Mouse (Mus musculus) limb, embryonic 15.5 days (tissue): ENCODE data around the gene Midn. TPM values are rescaled to one million over a fixed set of nuclear protein-coding genes. Genes with fewer than 3 reads are reported as not detected.

Experiments used
- ATAC-seq: fragments of 200-750 bp; cut with Nextera tagmentation; 2 replicates; pipeline ENCODE4 v1.8.0; 2017; ENCODE audit warnings: low read depth, moderate TSS enrichment; ENCODE audit not compliant: insufficient number of reproducible peaks, low FRiP score, low TSS enrichment
- H3K27ac ChIP-seq: fragments of 300-500 bp; sonication (generic); 2 replicates; pipeline ENCODE4 v1.5.1; 2015; ENCODE audit warnings: moderate library complexity, mild to moderate bottlenecking, inconsistent platforms
- H3K27me3 ChIP-seq: fragments of 300-500 bp; sonication (generic); 2 replicates; pipeline ENCODE4 v1.6.1; 2015; ENCODE audit warnings: inconsistent platforms
- H3K36me3 ChIP-seq: fragments of 300-500 bp; sonication (generic); 2 replicates; pipeline ENCODE4 v1.6.1; 2015; ENCODE audit warnings: inconsistent platforms
- H3K4me1 ChIP-seq: fragments of 300-500 bp; sonication (generic); 2 replicates; pipeline ENCODE4 v1.6.1; 2015; ENCODE audit warnings: inconsistent platforms
- H3K4me2 ChIP-seq: fragments of 300-500 bp; sonication (generic); 2 replicates; pipeline ENCODE4 v1.6.1; 2015; ENCODE audit warnings: mild to moderate bottlenecking, inconsistent platforms
- H3K4me3 ChIP-seq: fragments of 300-500 bp; sonication (generic); 2 replicates; pipeline ENCODE4 v1.5.1; 2015; ENCODE audit warnings: mild to moderate bottlenecking, inconsistent platforms
- H3K9ac ChIP-seq: fragments of 300-500 bp; sonication (generic); 2 replicates; pipeline ENCODE4 v1.6.1; 2015; ENCODE audit warnings: inconsistent platforms
- H3K9me3 ChIP-seq: fragments of 300-500 bp; sonication (generic); 2 replicates; pipeline ENCODE4 v1.6.1; 2016; ENCODE audit warnings: inconsistent platforms
- WGBS: fragments of 180-500 bp; shearing (Covaris S2); methylation state at CpG from one replicate; pipeline ENCODE4 v1.1.7; 2015; 5-methylcytosine and 5-hydroxymethylcytosine counted together
- polyA plus RNA-seq: library from polyadenylated mRNA; unstranded; fragments of >200 nt; fragmentation: Nextera tagmentation; extraction: Ambion mirVana; gene quantifications from 2 replicates; pipeline ENCODE4 v1.2.1, GENCODE M21; 2015

The Midn gene
- polyA plus RNA-seq, 1 experiment from 2014 or later = 13.4 TPM

DNA sequence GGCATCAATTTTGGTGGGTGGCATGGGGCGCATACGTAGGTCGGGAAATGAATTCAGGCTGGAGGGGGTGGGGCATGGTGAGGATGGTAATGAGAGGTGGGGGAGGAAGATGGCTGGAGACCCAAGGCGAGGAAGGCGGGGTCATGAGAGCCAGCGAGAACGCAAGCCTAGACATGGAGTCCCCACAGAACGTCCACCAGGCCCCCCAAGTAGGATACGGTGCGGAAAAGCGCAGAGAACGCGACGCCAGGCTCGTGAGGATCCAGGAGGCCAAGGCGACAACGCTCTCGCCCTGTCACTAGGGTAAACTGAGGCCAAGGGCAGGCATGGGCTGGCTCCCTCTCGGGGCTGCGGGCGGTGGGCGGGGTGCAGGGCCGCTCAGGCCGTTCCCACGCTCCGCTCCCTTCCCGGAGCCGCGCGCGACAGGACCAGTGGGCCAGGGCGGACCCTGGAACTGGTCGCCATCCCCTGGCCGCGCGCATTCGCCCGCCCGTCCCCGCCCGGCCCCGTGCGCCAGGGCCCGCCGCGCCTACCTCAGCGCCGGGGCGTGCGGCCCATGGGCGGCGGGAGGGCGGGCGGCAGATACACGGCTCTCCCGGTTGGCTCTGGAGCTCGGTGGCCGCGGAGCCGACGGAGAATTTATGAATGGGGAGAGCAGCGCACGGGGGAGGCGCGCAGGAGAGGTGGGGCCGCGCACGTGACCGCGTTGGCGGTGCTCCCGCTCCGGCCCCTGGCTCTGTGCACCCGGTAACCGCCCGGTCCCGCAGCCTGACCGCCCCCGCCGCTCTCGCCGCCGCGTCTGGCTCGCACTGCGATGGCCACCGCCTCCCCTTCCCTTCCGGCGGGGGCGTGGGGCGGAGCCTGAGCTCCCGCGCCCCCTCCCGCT lies 9.3 kb upstream of the Midn start, which contains the start of gene Atp5d:
Gene Atp5d (plus strand): TSS at position 80 of the 886 bp plus-strand sequence.
- WGBS = 1% methylated on average over 63 of the region's 94 CpGs
- ATAC-seq = no peak
- peak within 1 kb of the TSS; percentile 77 for H3K27ac ChIP-seq
- peak within 1 kb of the TSS; percentile 98 for H3K4me2 ChIP-seq
- peaks cover 20% of the 10 kb centered on the region for H3K27me3 ChIP-seq
- H3K9me3 ChIP-seq = no peaks in the 10 kb centered on the region
- peaks cover 58% of the 10 kb centered on the region for H3K4me1 ChIP-seq
- peaks cover 24% of the 10 kb centered on the region for H3K36me3 ChIP-seq
- peak within 1 kb of the TSS; percentile 64 for H3K4me3 ChIP-seq
- H3K9ac ChIP-seq = peak within 1 kb of the TSS; percentile 70

DNA sequence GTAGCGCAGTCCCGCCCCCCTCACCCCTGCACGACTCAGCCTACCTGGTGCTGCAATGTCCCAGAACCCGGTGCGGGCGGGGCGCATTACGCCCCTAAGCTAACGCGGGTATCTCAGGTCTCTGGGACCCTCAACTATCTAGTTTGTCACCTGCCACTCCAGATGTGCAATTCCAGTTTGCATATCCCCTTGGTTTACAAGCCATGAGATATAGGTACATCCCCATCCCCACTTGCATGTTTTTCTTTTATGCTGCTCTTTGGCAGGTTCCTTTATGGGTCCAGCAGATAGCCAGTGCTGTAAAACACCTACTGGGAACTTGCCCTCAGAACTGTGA lies 8.7 kb upstream of the Midn start:
- H3K27ac ChIP-seq = peak overlapping the region; percentile 77
- no peaks in the 10 kb centered on the region for H3K9me3 ChIP-seq
- H3K9ac ChIP-seq = peak overlapping the region; percentile 70
- peak overlapping the region; percentile 64 for H3K4me3 ChIP-seq
- no peak for ATAC-seq
- peaks cover 20% of the 10 kb centered on the region for H3K27me3 ChIP-seq
- peak overlapping the region; percentile 98 for H3K4me2 ChIP-seq
- 0% methylated on average over 8 of the region's 10 CpGs for WGBS
- H3K36me3 ChIP-seq = peaks cover 24% of the 10 kb centered on the region
- H3K4me1 ChIP-seq = peaks cover 58% of the 10 kb centered on the region

- no peak overlapping the region for H3K4me2 ChIP-seq
- H3K27ac ChIP-seq = 0 out of 2 replicates have a peak overlapping the region, but pooled peaks have one; percentile 77
- H3K4me1 ChIP-seq = peaks cover 63% of the 10 kb centered on the region
- no peak overlapping the region for H3K4me3 ChIP-seq
- WGBS = 73% methylated on average over 11 of the region's 11 CpGs
- H3K9me3 ChIP-seq = no peaks in the 10 kb centered on the region
- peaks cover 17% of the 10 kb centered on the region for H3K27me3 ChIP-seq
- no peak for ATAC-seq
- peaks cover 24% of the 10 kb centered on the region for H3K36me3 ChIP-seq
- no peak overlapping the region for H3K9ac ChIP-seq
Observed at GRCm38 (mm10) chr10:80139975-80140665, 8.0 kb upstream of the Midn start.

- H3K4me2 ChIP-seq = peak within 1 kb of the TSS; percentile 61
- peaks cover 68% of the 10 kb centered on the region for H3K4me1 ChIP-seq
- no peak for ATAC-seq
- 76% methylated on average over 10 of the region's 10 CpGs for WGBS
- peak within 1 kb of the TSS; percentile 82 for H3K4me3 ChIP-seq
- H3K9me3 ChIP-seq = no peaks in the 10 kb centered on the region
- H3K27ac ChIP-seq = peak within 1 kb of the TSS; percentile 87
- H3K9ac ChIP-seq = no peak within 1 kb of the TSS; the same call in 1 of the 2 replicates
- peaks cover 24% of the 10 kb centered on the region for H3K36me3 ChIP-seq
- H3K27me3 ChIP-seq = peaks cover 14% of the 10 kb centered on the region
Observed at GRCm38 (mm10) chr10:80140666-80141035, 7.4 kb upstream of the Midn start, which contains the start of gene Cbarp. Gene Cbarp, minus strand, starts transcription at chr10:80140835.

DNA sequence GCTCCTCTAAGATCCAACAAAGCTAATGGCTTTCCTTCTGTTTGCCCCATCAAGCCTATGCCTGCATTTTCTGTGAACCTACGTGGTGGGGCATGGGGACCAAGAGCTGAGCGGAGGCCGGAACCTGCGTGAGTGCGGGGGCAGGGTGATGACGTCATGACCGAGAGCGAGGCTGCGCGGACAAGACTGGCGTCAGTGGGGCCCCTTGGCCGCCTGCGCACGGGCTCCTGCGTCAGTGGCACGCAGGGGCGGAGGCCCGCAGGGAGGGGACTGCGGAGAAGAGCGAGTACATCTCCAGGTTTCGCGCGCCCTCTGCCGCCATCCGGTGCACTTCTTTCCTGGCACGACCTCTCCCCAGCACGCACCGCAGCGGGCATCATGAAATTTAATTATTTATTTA lies 6.8 kb upstream of the Midn start:
- Histone ChIP-seq H3K9me3 (no peaks in the 10 kb centered on the region), H3K4me2 (peak overlapping the region; percentile 61), H3K27me3 (peaks cover 12% of the 10 kb centered on the region), H3K4me1 (peaks cover 73% of the 10 kb centered on the region), H3K4me3 (peak overlapping the region; percentile 82), H3K9ac (no peak overlapping the region; the same call in 1 of the 2 replicates), H3K36me3 (peaks cover 29% of the 10 kb centered on the region), H3K27ac (peak overlapping the region; percentile 87)
- WGBS = under 1% methylated on average over 23 of the region's 29 CpGs
- peak; percentile 26 for ATAC-seq

DNA sequence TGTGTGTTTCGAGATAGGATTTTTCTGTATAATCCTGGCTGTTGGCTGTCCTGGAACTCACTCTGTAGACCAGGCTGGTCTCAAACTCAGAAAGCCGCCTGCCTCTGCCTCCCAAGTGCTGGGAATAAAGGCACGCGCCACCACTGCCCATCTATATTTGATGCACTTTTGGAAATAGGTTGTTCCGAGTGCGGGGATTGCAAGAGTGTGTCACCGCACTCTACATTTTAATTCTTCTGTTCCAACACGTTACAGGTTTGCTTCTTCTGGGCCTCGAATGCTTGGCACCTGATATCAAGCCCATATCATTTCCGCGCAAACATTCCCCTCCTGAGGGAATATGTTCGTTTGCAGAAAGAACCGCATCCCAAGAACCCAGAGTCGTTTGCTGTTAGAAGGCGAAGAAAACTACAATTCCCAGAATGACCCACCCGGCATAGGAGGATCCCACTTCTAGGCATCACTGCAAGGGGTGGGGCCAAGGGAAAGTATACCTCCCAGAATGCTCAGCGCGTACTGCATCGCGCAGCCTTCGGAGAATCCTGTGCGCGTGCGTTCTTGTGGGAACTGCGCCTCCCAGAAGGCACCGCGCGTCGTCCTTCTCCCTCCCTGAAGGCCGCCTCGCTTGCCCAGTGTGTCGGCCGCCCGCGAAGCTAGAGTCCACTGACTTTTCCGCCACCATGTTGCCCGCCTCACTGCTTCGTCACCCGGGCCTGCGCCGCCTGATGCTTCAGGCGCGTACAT lies 6.1 kb upstream of the Midn start:
- H3K4me1 ChIP-seq = peaks cover 73% of the 10 kb centered on the region
- H3K9me3 ChIP-seq = no peaks in the 10 kb centered on the region
- H3K4me2 ChIP-seq = peak overlapping the region; percentile 87
- peak overlapping the region; percentile 80 for H3K9ac ChIP-seq
- peak overlapping the region; percentile 82 for H3K4me3 ChIP-seq
- H3K36me3 ChIP-seq = peaks cover 32% of the 10 kb centered on the region
- H3K27ac ChIP-seq = peak overlapping the region; percentile 90
- ATAC-seq = peak; percentile 87
- under 1% methylated on average over 43 of the region's 43 CpGs for WGBS
- peaks cover 5% of the 10 kb centered on the region for H3K27me3 ChIP-seq

DNA sequence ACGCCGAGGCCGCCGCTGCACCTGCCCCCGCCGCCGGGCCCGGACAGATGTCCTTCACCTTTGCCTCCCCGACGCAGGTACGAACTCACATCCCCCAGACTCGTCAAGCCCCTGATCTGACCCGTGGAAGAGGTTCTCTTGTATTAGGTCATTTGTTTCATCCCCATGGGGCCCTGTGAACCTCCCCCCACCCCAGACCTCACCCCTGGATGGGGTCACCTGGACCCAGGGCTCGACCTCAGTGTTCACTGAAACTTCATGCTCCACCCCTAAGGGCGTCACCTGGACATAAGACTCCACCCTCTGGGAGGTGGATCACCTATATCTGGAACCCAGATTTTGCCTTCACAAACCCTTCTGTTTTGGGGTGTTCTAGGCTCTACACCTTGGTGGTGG lies 5.5 kb upstream of the Midn start:
- no peaks in the 10 kb centered on the region for H3K9me3 ChIP-seq
- no peaks in the 10 kb centered on the region; the same call in 1 of the 2 replicates for H3K27me3 ChIP-seq
- H3K9ac ChIP-seq = peak overlapping the region; percentile 80
- H3K27ac ChIP-seq = peak overlapping the region; percentile 90
- no peak for ATAC-seq
- WGBS = under 1% methylated on average over 15 of the region's 15 CpGs
- H3K4me2 ChIP-seq = peak overlapping the region; percentile 87
- peak overlapping the region; percentile 82 for H3K4me3 ChIP-seq
- peaks cover 32% of the 10 kb centered on the region for H3K36me3 ChIP-seq
- H3K4me1 ChIP-seq = peaks cover 73% of the 10 kb centered on the region

DNA sequence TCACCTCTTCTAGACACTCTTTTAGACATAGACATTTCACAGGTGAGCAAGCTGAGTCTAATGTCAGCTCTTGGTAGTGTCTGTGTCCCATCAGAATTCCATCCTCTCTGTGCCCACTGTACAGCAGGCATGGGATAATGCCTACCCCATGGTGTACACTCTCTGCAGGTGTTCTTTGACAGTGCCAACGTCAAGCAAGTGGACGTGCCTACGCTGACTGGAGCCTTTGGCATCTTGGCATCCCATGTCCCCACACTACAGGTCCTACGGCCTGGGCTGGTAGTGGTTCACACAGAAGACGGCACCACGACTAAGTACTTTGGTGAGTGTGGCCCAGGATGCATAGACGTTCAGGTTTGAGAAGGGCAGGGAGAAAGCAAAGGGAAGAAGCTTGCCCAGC lies 4.4 kb upstream of the Midn start:
- Histone ChIP-seq H3K4me3 (0 out of 2 replicates have a peak overlapping the region, but pooled peaks have one; percentile 82), H3K9me3 (no peaks in the 10 kb centered on the region), H3K9ac (no peak overlapping the region), H3K36me3 (peaks cover 32% of the 10 kb centered on the region), H3K4me1 (peaks cover 67% of the 10 kb centered on the region), H3K4me2 (no peak overlapping the region), H3K27ac (no peak overlapping the region), H3K27me3 (no peaks in the 10 kb centered on the region)
- 90% methylated on average over 7 of the region's 7 CpGs for WGBS
- ATAC-seq = no peak

DNA sequence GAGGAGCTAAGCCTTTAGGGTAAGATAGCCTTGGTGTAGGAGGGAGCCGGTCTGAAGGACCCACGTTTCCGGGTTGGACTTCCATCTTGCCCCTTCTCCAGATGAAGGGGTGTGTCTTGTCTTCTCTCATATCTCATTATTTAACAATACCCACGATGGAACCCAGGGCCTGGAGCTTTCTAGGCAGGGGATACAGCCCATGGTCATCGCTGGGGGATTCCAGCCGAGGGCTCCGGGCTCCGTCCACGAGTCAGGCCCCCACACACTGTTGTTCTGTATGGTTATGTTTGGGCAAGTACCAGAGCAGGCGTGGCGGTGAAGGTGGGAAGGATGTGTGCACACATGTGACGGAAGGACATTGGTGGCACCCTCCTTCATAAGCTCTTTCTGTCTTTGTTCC lies 3.9 kb upstream of the Midn start:
- Histone ChIP-seq H3K4me1 (peaks cover 64% of the 10 kb centered on the region), H3K9me3 (no peaks in the 10 kb centered on the region), H3K9ac (no peak overlapping the region), H3K4me3 (no peak overlapping the region), H3K36me3 (peaks cover 32% of the 10 kb centered on the region), H3K4me2 (no peak overlapping the region), H3K27me3 (no peaks in the 10 kb centered on the region), H3K27ac (no peak overlapping the region)
- WGBS = 92% methylated on average over 12 of the region's 12 CpGs
- no peak for ATAC-seq

DNA sequence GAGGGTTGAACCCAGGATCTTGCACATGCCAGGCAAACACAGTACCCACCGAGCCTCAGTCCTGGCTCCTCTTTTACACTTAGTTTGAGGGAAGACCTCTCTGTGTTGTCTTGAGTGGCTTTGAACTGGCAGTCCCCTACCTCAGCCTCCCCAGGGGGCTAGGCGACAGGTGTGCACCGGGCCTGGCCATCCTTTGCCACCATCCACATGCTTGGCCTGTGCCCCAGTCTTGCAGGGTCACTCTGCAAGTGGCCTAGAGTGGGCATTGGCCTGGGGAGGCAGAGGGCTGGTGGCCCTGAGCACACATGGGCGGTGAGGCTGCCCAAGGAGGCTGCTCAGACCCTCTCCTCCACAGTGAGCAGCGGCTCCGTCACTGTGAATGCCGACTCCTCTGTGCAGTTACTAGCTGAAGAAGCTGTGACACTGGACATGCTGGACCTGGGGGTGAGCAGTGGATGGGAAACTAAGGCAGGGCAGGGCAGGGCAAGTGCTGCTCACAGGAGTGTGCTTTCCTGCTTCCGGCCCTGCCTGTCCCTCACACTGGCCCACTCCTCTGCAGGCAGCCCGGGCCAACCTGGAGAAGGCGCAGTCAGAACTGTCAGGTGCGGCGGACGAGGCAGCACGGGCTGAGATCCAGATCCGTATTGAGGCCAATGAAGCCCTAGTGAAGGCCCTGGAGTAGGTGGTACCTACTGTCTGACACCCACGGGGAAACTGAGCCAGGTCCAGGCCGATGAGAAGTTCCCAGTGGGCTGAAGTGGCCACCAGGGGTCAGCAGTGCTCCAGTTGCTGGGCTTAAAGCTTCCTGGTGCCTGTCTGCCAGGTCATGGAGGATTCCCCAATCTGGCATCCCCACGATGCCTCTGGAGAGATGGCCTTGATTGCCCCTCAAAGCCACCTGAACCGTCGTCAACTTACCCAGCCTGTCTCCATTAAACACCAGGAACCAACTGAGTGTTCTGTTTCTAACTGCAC lies 2.9 kb upstream of the Midn start:
- Histone ChIP-seq H3K4me2 (no peak overlapping the region), H3K27me3 (no peaks in the 10 kb centered on the region), H3K4me1 (peaks cover 59% of the 10 kb centered on the region), H3K36me3 (peaks cover 32% of the 10 kb centered on the region), H3K9ac (no peak overlapping the region), H3K27ac (peak overlapping the region; percentile 100; the same call in 1 of the 2 replicates), H3K4me3 (no peak overlapping the region), H3K9me3 (no peaks in the 10 kb centered on the region)
- WGBS = 71% methylated on average over 20 of the region's 20 CpGs
- no peak for ATAC-seq
